Mouse (Mus musculus) thymus, adult 2 months (tissue): Measurements from ENCODE around the gene Gramd2. TPM values are rescaled to one million over a fixed set of nuclear protein-coding genes. Genes with fewer than 3 reads are reported as not detected.
"Not testable (repeated sequence)": the region's sequence is repeated elsewhere in the genome, so short reads cannot be mapped to it uniquely, and the experiment has no call there.

Source experiments
- DNase-seq: peaks from one replicate; pipeline ENCODE4 v3.0.0; 2021
- H3K27ac ChIP-seq: fragments of 200-500 bp; 2 replicates; pipeline ENCODE4 v1.5.1; 2012; ENCODE audit warnings: low read length, control low read depth; ENCODE audit not compliant: control insufficient read depth, insufficient read depth
- H3K27me3 ChIP-seq: fragments of 200-500 bp; 2 replicates; pipeline ENCODE4 v1.6.1; 2012; ENCODE audit warnings: mild to moderate bottlenecking, low read length, moderate library complexity, mixed read lengths; ENCODE audit not compliant: control insufficient read depth, insufficient read depth
- H3K36me3 ChIP-seq: fragments of 200-500 bp; 2 replicates; pipeline ENCODE4 v1.6.1; 2012; ENCODE audit warnings: mild to moderate bottlenecking, low read length, moderate library complexity; ENCODE audit not compliant: control insufficient read depth, insufficient read depth
- H3K4me1 ChIP-seq: fragments of 200-500 bp; replicated peaks from 2 replicates; pipeline ENCODE4 v1.6.1; 2012; ENCODE audit warnings: low read length; ENCODE audit not compliant: control insufficient read depth, insufficient read depth
- H3K4me3 ChIP-seq: fragments of 200-500 bp; 2 replicates; pipeline ENCODE4 v1.5.1; 2012; ENCODE audit warnings: mild to moderate bottlenecking, low read length, control low read depth, moderate library complexity; ENCODE audit not compliant: control insufficient read depth, insufficient read depth
- CTCF ChIP-seq: fragments of 200-500 bp; IDR thresholded peaks from 2 replicates; pipeline ENCODE4 v1.5.1; 2012; ENCODE audit warnings: mild to moderate bottlenecking, control low read depth, low read length, moderate library complexity, borderline replicate concordance; ENCODE audit not compliant: control insufficient read depth, poor library complexity, insufficient read depth; ENCODE audit errors: extremely low read depth
- POLR2A ChIP-seq: fragments of 200-500 bp; IDR thresholded peaks from 2 replicates; pipeline ENCODE4 v1.6.1; 2012; ENCODE audit warnings: mild to moderate bottlenecking, low read length, control low read depth, moderate library complexity; ENCODE audit not compliant: control insufficient read depth, poor library complexity, insufficient read depth; ENCODE audit errors: extremely low read depth
- WGBS: fragments of 180-500 bp; shearing (Covaris S2); methylation state at CpG from one replicate; pipeline ENCODE4 v1.1.7; 2018; 5-methylcytosine and 5-hydroxymethylcytosine counted together
- polyA plus RNA-seq: library from polyadenylated mRNA; depleted of rRNA; stranded (reverse); fragments of >200 nt; gene quantifications from 2 replicates; pipeline ENCODE4 v1.2.3, GENCODE M21; 2012; rRNA removed

Gene Gramd2
- polyA plus RNA-seq, 1 experiment, result 1.00 TPM

- no peak overlapping the region for H3K27ac ChIP-seq
- no peak overlapping the region for H3K4me3 ChIP-seq
- 25% methylated on average over 3 of the region's 3 CpGs for WGBS
- H3K4me1 ChIP-seq, result no peaks in the 10 kb centered on the region
- DNase-seq, result no peak
- no peaks in the 10 kb centered on the region for H3K36me3 ChIP-seq
- TF ChIP-seq CTCF, result no peak
- no peak for TF ChIP-seq POLR2A
- H3K27me3 ChIP-seq, result no peaks in the 10 kb centered on the region
These were observed 80.6 kb downstream of the Gramd2 start for GRCm38 (mm10) chr9:59760515-59760914.

- DNase-seq, H3K27ac ChIP-seq, H3K36me3 ChIP-seq, H3K4me1 ChIP-seq, H3K4me3 ChIP-seq, H3K27me3 ChIP-seq: not testable (repeated sequence)
- 91% methylated on average over 12 of the region's 13 CpGs for WGBS
These were observed 87.1 kb downstream of the Gramd2 start for GRCm38 (mm10) chr9:59766966-59767461.

Other genes with a start within 250 kb of the Gramd2 start
- 32.7 and 34.1 TPM in 2 replicates for gene Arih1, start 193.5 kb upstream of the Gramd2 start, polyA plus RNA-seq
- gene Hexa, start 140.6 kb upstream of the Gramd2 start, polyA plus RNA-seq, result 65.4 and 83.0 TPM in 2 replicates
- 0.23 and 0.35 TPM in 2 replicates for gene Tmem202, start 140.3 kb upstream of the Gramd2 start, polyA plus RNA-seq
- gene Celf6, start 102.2 kb upstream of the Gramd2 start, polyA plus RNA-seq, result 0.10 TPM in 1 of 2 replicates, not detected in the other
- 45.3 and 62.9 TPM in 2 replicates for gene Parp6, start 62.9 kb upstream of the Gramd2 start, polyA plus RNA-seq
- gene Pkm, start 23.8 kb upstream of the Gramd2 start, polyA plus RNA-seq, result 916 and 1,063 TPM in 2 replicates
- 2.4 and 3.2 TPM in 2 replicates for gene Senp8, start 70.6 kb downstream of the Gramd2 start, polyA plus RNA-seq
- 2.4 and 4.1 TPM in 2 replicates for gene Myo9a, start 70.8 kb downstream of the Gramd2 start, polyA plus RNA-seq